Mouse (Mus musculus): ENCODE data around the gene Kansl3. TPM values are rescaled to one million over a fixed set of nuclear protein-coding genes. Genes with fewer than 3 reads are reported as not detected.

The Kansl3 gene
- polyA plus RNA-seq, 1 experiment from 2014 or later = 46.2 TPM

DNA sequence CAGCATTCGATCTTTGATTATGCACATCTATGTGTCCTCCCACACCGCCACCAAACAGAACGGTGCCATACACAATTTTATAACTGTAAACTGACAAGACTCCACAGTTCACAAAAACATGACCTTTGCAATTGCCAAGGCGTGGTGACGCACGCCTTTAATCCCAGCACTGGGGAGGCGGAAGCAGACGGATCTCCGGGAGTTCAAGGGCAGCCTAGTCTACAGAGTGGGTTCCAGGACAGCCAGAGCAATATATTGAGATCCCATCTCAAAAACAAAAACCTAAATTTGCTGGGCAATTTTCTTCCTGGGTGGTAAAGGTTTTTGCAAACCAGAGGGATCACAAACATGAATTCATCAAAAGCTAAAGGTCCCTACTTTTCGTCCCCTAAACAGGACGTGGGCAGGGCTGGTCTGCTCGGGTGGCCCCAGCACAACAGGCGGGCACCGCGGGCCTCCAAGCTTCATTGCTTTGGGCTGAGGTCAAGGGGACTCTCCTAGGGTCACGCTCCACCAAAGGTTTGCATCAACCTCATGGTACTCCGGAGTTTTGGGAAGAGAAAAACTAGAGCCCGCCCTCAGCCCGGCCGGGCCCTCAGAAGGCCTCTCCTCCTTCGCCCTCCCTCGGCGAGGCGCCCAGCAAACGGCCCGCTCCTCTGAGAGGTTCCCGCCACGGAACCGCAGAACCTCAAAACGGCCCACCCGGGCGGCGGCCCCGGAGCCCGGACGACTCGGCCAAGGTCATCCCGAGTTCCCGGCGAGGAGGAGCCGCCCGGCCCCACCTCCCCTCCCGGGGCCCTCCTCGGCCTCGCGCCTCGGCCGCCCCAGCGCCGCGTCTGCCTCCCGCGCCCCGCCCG is 641 bp downstream of the Kansl3 start:
- Histone ChIP-seq H3K4me3 (ENCODE audit: low read length) (peak overlapping the region; percentile 93), H3K4me2 (replicated peaks; ENCODE audit: low read depth, low read length) (peak overlapping the region; percentile 67), H3K27ac (ENCODE audit: low read depth, low read length) (peak overlapping the region; percentile 74), H3K9me3 (ENCODE audit: control insufficient read depth, low read length) (no peaks in the 10 kb centered on the region), H3K9ac (ENCODE audit: low read depth, low read length) (peak overlapping the region; percentile 97), H3K4me1 (ENCODE audit: control insufficient read depth, insufficient read depth, low read length) (peaks cover 5% of the 10 kb centered on the region), H3K27me3 (ENCODE audit: control insufficient read depth, insufficient read depth, low read length) (no peaks in the 10 kb centered on the region), H3K36me3 (ENCODE audit: control insufficient read depth, insufficient read depth, low read length) (peaks cover 21% of the 10 kb centered on the region)
- 5% methylated on average over 38 of the region's 55 CpGs for WGBS
- ATAC-seq (ENCODE audit: low FRiP score, low TSS enrichment) = peak; percentile 87

DNA sequence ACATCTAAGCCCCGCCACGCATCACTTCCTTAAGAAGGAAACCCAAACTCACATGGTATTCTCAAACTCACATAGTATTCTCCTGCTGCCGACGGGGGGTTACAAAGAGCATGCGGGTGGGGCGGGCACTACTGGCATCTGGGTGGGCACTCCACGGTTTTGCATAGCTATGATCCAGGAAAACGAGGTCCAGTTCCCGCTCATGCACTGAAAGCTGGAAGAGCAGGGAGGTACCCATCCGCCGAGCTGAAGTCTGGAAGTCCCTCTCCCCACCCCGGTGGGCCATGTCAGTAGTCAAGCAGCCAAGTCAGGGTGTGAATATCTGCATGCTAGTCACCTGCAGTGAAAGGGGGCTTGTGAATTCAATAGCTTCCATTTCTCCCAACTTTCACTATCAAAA is 1.3 kb downstream of the Kansl3 start:
- Histone ChIP-seq H3K36me3 (ENCODE audit: control insufficient read depth, insufficient read depth, low read length) (peaks cover 21% of the 10 kb centered on the region), H3K4me1 (ENCODE audit: control insufficient read depth, insufficient read depth, low read length) (peaks cover 5% of the 10 kb centered on the region), H3K27me3 (ENCODE audit: control insufficient read depth, insufficient read depth, low read length) (no peaks in the 10 kb centered on the region), H3K4me3 (ENCODE audit: low read length) (peak overlapping the region; percentile 93), H3K9me3 (ENCODE audit: control insufficient read depth, low read length) (no peaks in the 10 kb centered on the region), H3K9ac (ENCODE audit: low read depth, low read length) (peak overlapping the region; percentile 35; the same call in 1 of the 2 replicates), H3K27ac (ENCODE audit: low read depth, low read length) (no peak overlapping the region), H3K4me2 (replicated peaks; ENCODE audit: low read depth, low read length) (peak overlapping the region; percentile 67)
- WGBS = 46% methylated on average over 12 of the region's 12 CpGs
- no peak for ATAC-seq (ENCODE audit: low FRiP score, low TSS enrichment)

DNA sequence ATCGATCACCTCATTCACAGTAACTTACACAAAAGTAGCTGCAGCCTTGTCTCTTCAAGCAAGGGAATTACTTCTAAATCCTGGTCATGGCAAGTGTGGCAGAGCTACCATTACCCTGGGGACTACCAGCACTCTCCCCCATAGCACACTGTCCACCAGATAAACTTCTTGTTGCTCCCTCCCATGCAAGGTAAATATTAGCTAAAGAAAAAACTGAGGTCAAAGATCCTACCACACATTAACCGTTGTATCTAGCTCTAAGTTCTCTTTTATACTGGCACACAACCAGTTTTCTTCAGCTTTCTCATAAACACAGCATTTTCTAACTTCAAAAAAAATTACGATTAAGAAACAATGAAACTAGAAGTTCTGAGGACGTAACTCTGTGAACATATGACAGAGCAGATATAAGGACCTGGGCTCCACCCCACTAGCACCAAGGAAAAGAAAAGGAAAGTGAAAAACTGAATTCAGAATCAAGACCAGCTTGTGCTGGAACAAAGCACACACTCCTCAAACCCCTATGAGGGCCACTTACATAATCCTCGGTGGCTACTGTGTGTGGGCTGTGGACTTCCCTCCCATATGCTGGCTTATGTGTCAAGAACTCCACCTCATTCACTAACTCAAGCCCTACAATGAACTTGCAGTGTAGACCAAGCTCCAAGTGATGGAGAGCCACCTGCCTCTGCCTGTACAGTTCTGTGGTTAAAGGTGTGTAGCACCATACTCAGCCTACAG is 11.9 kb downstream of the Kansl3 start:
- H3K4me3 ChIP-seq (ENCODE audit: low read length) = no peak overlapping the region
- no peak overlapping the region for H3K4me2 ChIP-seq (replicated peaks; ENCODE audit: low read depth, low read length)
- H3K9me3 ChIP-seq (ENCODE audit: control insufficient read depth, low read length) = no peaks in the 10 kb centered on the region
- no peak for ATAC-seq (ENCODE audit: low FRiP score, low TSS enrichment)
- 91% methylated on average over 5 of the region's 5 CpGs for WGBS
- H3K9ac ChIP-seq (ENCODE audit: low read depth, low read length) = no peak overlapping the region
- H3K36me3 ChIP-seq (ENCODE audit: control insufficient read depth, insufficient read depth, low read length) = peaks cover 75% of the 10 kb centered on the region
- no peaks in the 10 kb centered on the region for H3K27me3 ChIP-seq (ENCODE audit: control insufficient read depth, insufficient read depth, low read length)
- H3K27ac ChIP-seq (ENCODE audit: low read depth, low read length) = no peak overlapping the region
- H3K4me1 ChIP-seq (ENCODE audit: control insufficient read depth, insufficient read depth, low read length) = no peaks in the 10 kb centered on the region

DNA sequence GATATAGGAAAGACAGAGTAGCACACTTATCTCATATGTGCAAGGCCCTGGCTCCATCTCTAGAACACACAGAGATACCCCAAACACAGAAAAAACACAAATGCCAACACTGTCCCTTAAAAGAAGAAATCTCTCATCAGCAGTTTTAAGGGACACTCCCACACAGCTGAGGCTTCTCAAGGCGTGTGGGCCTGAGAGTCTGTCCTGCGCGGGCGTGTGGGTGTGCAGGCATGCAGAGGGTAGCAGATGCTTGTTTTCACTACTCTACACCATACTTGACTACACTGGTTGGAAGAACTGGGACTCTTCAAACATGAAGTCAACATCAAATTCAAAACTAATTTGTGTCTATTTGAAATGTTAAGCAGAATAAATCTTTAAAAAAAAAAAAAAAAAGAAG is 16.6 kb downstream of the Kansl3 start:
- 66% methylated on average over 4 of the region's 4 CpGs for WGBS
- ATAC-seq (ENCODE audit: low FRiP score, low TSS enrichment) = no peak

DNA sequence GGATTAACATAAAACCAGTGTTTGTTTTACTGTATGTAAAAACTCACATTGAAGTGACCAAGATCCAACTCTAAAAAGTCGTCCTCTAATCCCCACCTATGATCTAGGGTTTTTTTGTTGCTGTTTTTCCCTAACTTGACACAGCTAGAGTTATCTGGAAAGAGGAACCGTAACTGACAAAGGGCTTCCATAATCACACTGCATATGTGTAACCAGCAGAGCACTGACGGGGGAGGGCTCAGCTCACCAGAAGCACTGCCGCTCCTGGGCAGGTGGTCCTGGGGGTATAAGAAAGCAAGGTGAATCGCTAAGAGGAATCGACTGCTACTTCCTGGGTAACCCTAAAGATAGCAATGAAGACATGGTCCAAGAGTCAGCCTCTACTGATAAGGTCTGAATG is 26.4 kb downstream of the Kansl3 start:
- Histone ChIP-seq H3K4me3 (ENCODE audit: low read length) (no peak overlapping the region), H3K36me3 (ENCODE audit: control insufficient read depth, insufficient read depth, low read length) (peaks cover 98% of the 10 kb centered on the region), H3K9me3 (ENCODE audit: control insufficient read depth, low read length) (no peaks in the 10 kb centered on the region), H3K4me1 (ENCODE audit: control insufficient read depth, insufficient read depth, low read length) (no peaks in the 10 kb centered on the region), H3K9ac (ENCODE audit: low read depth, low read length) (no peak overlapping the region), H3K27ac (ENCODE audit: low read depth, low read length) (no peak overlapping the region), H3K4me2 (replicated peaks; ENCODE audit: low read depth, low read length) (no peak overlapping the region), H3K27me3 (ENCODE audit: control insufficient read depth, insufficient read depth, low read length) (no peaks in the 10 kb centered on the region)
- ATAC-seq (ENCODE audit: low FRiP score, low TSS enrichment) = no peak
- WGBS = 93% methylated on average over 6 of the region's 6 CpGs

More for the DNA sequence above, 16.6 kb downstream of the Kansl3 start:
- no peaks in the 10 kb centered on the region for H3K27me3 ChIP-seq (ENCODE audit: control insufficient read depth, insufficient read depth, low read length)
- no peaks in the 10 kb centered on the region for H3K4me1 ChIP-seq (ENCODE audit: control insufficient read depth, insufficient read depth, low read length)
- no peak overlapping the region for H3K4me3 ChIP-seq (ENCODE audit: low read length)
- H3K27ac ChIP-seq (ENCODE audit: low read depth, low read length) = no peak overlapping the region
- H3K9ac ChIP-seq (ENCODE audit: low read depth, low read length) = no peak overlapping the region
- no peak overlapping the region for H3K4me2 ChIP-seq (replicated peaks; ENCODE audit: low read depth, low read length)
- H3K9me3 ChIP-seq (ENCODE audit: control insufficient read depth, low read length) = no peaks in the 10 kb centered on the region
- peaks cover 96% of the 10 kb centered on the region for H3K36me3 ChIP-seq (ENCODE audit: control insufficient read depth, insufficient read depth, low read length)

DNA sequence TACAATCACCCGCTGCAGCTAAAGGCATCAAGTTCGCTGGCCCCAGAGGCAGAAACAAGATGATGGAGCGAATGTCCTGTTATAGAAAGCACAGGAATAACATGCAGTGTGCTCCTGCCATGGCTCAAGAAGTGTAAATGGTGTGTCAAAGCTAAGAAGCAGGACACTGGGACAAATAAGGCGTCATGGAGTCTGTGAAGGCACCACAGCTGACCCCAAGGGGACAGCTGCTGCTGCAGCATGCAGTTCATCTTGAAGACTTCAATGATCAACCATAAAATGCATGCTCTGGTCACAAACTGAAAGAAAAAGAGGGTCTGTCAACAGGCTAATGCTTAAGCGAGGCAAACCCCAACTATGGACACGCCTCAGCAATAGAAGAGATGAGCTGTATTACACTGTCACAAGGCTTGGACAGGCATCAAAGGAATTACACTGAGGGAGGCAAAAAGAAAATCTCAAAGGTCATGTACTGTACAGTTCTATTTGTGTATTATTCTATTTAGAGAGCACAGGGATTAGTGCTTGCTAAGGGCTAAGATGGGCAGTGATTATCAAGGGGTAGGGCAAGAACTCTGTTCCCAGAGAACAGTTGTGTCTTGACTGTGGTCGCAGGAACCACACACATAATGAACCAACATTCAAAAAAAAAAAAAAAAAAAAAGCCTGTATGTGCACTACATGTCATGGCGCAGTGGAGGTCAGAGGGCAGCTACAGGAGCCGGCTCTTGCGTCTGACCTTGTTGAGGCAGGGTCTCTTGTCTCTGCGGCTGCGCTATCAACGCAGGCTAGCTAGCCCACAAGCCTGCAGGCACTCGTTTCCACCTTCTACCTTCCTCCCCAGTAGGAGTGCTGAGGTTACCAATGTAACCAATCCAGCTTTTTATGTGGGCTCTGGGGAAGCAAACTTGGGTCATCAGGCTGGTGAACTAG is 35.8 kb downstream of the Kansl3 start:
- Histone ChIP-seq H3K9me3 (ENCODE audit: control insufficient read depth, low read length) (no peaks in the 10 kb centered on the region), H3K4me2 (replicated peaks; ENCODE audit: low read depth, low read length) (no peak overlapping the region), H3K9ac (ENCODE audit: low read depth, low read length) (no peak overlapping the region), H3K4me1 (ENCODE audit: control insufficient read depth, insufficient read depth, low read length) (no peaks in the 10 kb centered on the region), H3K4me3 (ENCODE audit: low read length) (no peak overlapping the region), H3K36me3 (ENCODE audit: control insufficient read depth, insufficient read depth, low read length) (peaks cover 43% of the 10 kb centered on the region), H3K27ac (ENCODE audit: low read depth, low read length) (no peak overlapping the region), H3K27me3 (ENCODE audit: control insufficient read depth, insufficient read depth, low read length) (no peaks in the 10 kb centered on the region)
- WGBS = 84% methylated on average over 14 of the region's 14 CpGs
- ATAC-seq (ENCODE audit: low FRiP score, low TSS enrichment) = no peak; the same call in 1 of the 2 replicates

DNA sequence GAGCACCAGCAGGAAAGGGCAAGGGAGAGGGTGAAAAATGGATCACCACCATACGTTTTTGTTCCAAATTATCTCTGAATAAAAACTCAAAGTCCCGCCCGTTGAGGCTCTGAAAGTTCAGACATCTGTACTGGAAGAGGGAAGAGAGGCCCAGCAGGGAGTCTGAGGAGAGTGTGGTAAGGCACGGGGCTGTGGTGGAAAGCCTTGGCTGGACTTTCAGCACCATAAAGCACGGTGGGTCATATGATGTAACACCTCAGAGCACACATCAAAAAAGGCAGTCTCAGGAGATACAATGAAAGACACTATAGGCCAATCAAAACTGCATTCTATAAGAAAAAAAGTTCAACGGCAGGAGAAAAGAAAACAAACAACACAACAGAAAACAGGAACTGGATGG is 37.2 kb downstream of the Kansl3 start:
- ATAC-seq (ENCODE audit: low FRiP score, low TSS enrichment) = no peak
- Histone ChIP-seq H3K27ac (ENCODE audit: low read depth, low read length) (no peak overlapping the region), H3K4me1 (ENCODE audit: control insufficient read depth, insufficient read depth, low read length) (no peaks in the 10 kb centered on the region), H3K4me2 (replicated peaks; ENCODE audit: low read depth, low read length) (no peak overlapping the region), H3K4me3 (ENCODE audit: low read length) (no peak overlapping the region), H3K36me3 (ENCODE audit: control insufficient read depth, insufficient read depth, low read length) (peaks cover 31% of the 10 kb centered on the region), H3K27me3 (ENCODE audit: control insufficient read depth, insufficient read depth, low read length) (no peaks in the 10 kb centered on the region), H3K9ac (ENCODE audit: low read depth, low read length) (no peak overlapping the region), H3K9me3 (ENCODE audit: control insufficient read depth, low read length) (no peaks in the 10 kb centered on the region)
- WGBS = 73% methylated on average over 6 of the region's 6 CpGs

DNA sequence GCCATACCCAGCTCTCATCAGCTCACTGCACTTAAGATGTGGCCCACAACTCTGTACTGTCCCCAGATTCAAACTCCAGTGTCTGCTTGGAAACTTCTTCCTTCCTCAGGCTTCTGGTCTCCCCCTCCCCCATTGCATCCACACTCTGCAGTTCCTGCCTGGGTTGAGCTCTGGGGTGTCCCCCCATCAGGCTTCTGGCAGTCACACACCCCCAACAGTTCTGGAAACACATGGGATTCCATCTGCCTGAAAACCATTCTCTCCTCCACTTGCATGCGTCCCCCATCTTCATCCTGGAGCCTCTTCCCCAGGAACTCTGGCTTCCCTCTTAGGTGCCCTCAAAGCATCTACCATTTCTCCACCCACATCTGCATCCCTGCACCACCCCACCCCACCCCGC is 42.2 kb downstream of the Kansl3 start:
- Histone ChIP-seq H3K27me3 (ENCODE audit: control insufficient read depth, insufficient read depth, low read length) (no peaks in the 10 kb centered on the region), H3K4me3 (ENCODE audit: low read length) (no peak overlapping the region), H3K4me2 (replicated peaks; ENCODE audit: low read depth, low read length) (no peak overlapping the region), H3K9ac (ENCODE audit: low read depth, low read length) (no peak overlapping the region), H3K4me1 (ENCODE audit: control insufficient read depth, insufficient read depth, low read length) (peaks cover 6% of the 10 kb centered on the region; the same call in 1 of the 2 replicates), H3K27ac (ENCODE audit: low read depth, low read length) (no peak overlapping the region), H3K9me3 (ENCODE audit: control insufficient read depth, low read length) (no peaks in the 10 kb centered on the region), H3K36me3 (ENCODE audit: control insufficient read depth, insufficient read depth, low read length) (peaks cover 11% of the 10 kb centered on the region; the same call in 1 of the 2 replicates)
- no peak for ATAC-seq (ENCODE audit: low FRiP score, low TSS enrichment)
- 91% methylated on average over 2 of the region's 2 CpGs for WGBS
